Comparison of ENCODE assay signal across 16 mouse cellular contexts in the genomic region with DNA sequence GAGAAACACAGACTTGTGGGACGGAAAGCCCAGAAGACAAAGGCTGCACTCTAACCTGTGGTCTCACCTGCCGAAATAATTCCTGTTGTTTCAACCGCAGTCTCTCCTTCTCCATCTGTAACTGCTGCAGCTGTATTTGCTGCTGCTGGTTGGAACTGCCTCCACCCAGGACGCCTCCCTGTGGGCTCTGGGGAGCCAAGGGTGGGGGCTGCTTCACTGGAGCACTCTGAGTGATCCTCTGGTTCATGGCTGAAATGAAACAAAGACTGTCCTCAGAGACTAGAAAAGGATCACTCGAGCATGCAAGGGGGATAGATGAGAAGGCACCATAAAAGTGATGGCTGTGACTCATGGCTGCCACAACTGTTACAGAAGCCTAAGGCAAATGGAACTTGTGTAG. TPM values are rescaled to one million over a fixed set of nuclear protein-coding genes. Genes with fewer than 3 reads are reported as not detected.
DNase-seq lines count a peak whose midpoint lies in the region; ATAC-seq lines count a peak whose summit lies in the region.
"Had no signal": no experiment of that assay in that cellular context is flagged by ENCODE, and none has a peak within 500 bp of the region (broad histone marks: within the 10 kb centered on the region; RNA-seq: fewer than 3 reads in every experiment).

No protein-coding gene starts in this region.

- no peak overlapping the region for H3K4me3 ChIP-seq in midbrain, embryonic 13.5 days (replicated peaks)
- H3K4me3 ChIP-seq in midbrain, embryonic 10.5 days, result no peak overlapping the region
- no peak overlapping the region for H3K4me3 ChIP-seq in midbrain, embryonic 15.5 days
- H3K4me3 ChIP-seq: forebrain, embryonic 13.5 days; heart, adult 2 months; limb, embryonic 12.5 days had no signal

- 79% methylated on average over 5 of the region's 5 CpGs for WGBS in midbrain, embryonic 13.5 days
- 83% methylated on average over 5 of the region's 5 CpGs for WGBS in midbrain, embryonic 10.5 days
- WGBS in midbrain, embryonic 15.5 days, result 78% methylated on average over 5 of the region's 5 CpGs

- H3K27ac ChIP-seq in midbrain, embryonic 13.5 days, result no peak overlapping the region
- H3K27ac ChIP-seq in midbrain, embryonic 10.5 days (replicated peaks), result no peak overlapping the region
- H3K27ac ChIP-seq in midbrain, embryonic 15.5 days, result no peak overlapping the region
- H3K27ac ChIP-seq: forebrain, embryonic 13.5 days; heart, adult 2 months; limb, embryonic 12.5 days; liver, embryonic 14.5 days; stomach, postnatal 0 days had no signal

- 0 out of 2 replicates have a peak, but pooled peaks have one; percentile 55 for ATAC-seq in midbrain, embryonic 13.5 days
- peak; percentile 45; the same call in 1 of the 2 replicates for ATAC-seq in midbrain, embryonic 15.5 days (replicated peaks)
- ATAC-seq: forebrain, embryonic 13.5 days; intestine, postnatal 0 days; lung, postnatal 0 days had no signal

- H3K9ac ChIP-seq in midbrain, embryonic 13.5 days (replicated peaks), result no peak overlapping the region
- no peak overlapping the region for H3K9ac ChIP-seq in midbrain, embryonic 15.5 days
- H3K9ac ChIP-seq: forebrain, embryonic 13.5 days; limb, embryonic 12.5 days; liver, embryonic 14.5 days had no signal

- peaks cover 10% of the 10 kb centered on the region; the same call in 1 of the 2 replicates for H3K36me3 ChIP-seq in midbrain, embryonic 13.5 days
- H3K36me3 ChIP-seq in midbrain, embryonic 10.5 days, result peaks cover 80% of the 10 kb centered on the region
- no peaks in the 10 kb centered on the region for H3K36me3 ChIP-seq in midbrain, embryonic 15.5 days (replicated peaks)

- H3K9me3 ChIP-seq in midbrain, embryonic 13.5 days, result no peaks in the 10 kb centered on the region
- H3K9me3 ChIP-seq in midbrain, embryonic 10.5 days (replicated peaks), result no peaks in the 10 kb centered on the region
- no peaks in the 10 kb centered on the region for H3K9me3 ChIP-seq in midbrain, embryonic 15.5 days
- H3K9me3 ChIP-seq: forebrain, embryonic 13.5 days; limb, embryonic 12.5 days had no signal

- H3K4me2 ChIP-seq in midbrain, embryonic 13.5 days (replicated peaks), result no peak overlapping the region
- H3K4me2 ChIP-seq in midbrain, embryonic 15.5 days, result no peak overlapping the region
- H3K4me2 ChIP-seq: forebrain, embryonic 13.5 days; limb, embryonic 12.5 days had no signal

- H3K4me1 ChIP-seq in midbrain, embryonic 13.5 days (replicated peaks), result peaks cover 7% of the 10 kb centered on the region
- H3K4me1 ChIP-seq in midbrain, embryonic 10.5 days, result peaks cover under 1% of the 10 kb centered on the region
- 0 out of 2 replicates have a peak, but pooled peaks cover 1% of the 10 kb centered on the region for H3K4me1 ChIP-seq in midbrain, embryonic 15.5 days

- DNase-seq in heart, adult 11 months, result peak; percentile 55
- no peak for DNase-seq in heart, postnatal 4 days
- no peak for DNase-seq in midbrain, embryonic 10.5 days (ENCODE audit: low spot score)
- no peak for DNase-seq in cerebellum, postnatal 36 days
- DNase-seq in adrenal gland, postnatal 14 days, result no peak
- DNase-seq: cerebellum, adult 18-20 months; heart, adult 2 months; thymus, postnatal 25 days had no signal

- H3K27me3 ChIP-seq in midbrain, embryonic 13.5 days, result no peaks in the 10 kb centered on the region
- H3K27me3 ChIP-seq in midbrain, embryonic 10.5 days (ENCODE audit: low read depth, poor library complexity, severe bottlenecking), result no peaks in the 10 kb centered on the region
- H3K27me3 ChIP-seq in midbrain, embryonic 15.5 days (replicated peaks), result no peaks in the 10 kb centered on the region
- H3K27me3 ChIP-seq: forebrain, embryonic 13.5 days; limb, embryonic 12.5 days had no signal

RNA-seq across cellular contexts. Expression of a gene that starts 51.5 kb away (rescaled TPM):
- total RNA-seq in heart, postnatal 4 days (2021), result 10 to 100 TPM; 64.7 to 69.2 TPM
- polyA plus RNA-seq in midbrain, embryonic 13.5 days (2015; fragmentation: Nextera tagmentation; extraction: Ambion mirVana), result 9.9 and 13.1 TPM in 2 replicates
- 25.4 and 31.3 TPM in 2 replicates for polyA plus RNA-seq in midbrain, embryonic 10.5 days (2016; fragmentation: Nextera tagmentation; extraction: Ambion mirVana)
- 8.0 and 9.2 TPM in 2 replicates for polyA plus RNA-seq in midbrain, embryonic 15.5 days (2015; fragmentation: Nextera tagmentation; extraction: Ambion mirVana)
- 67.1 and 67.4 TPM in 2 replicates for total RNA-seq in adrenal gland, postnatal 14 days (2021)
